Mouse (Mus musculus): ENCODE results near the gene Mtln. TPM values are rescaled to one million over a fixed set of nuclear protein-coding genes. Genes with fewer than 3 reads are reported as not detected.

Mtln gene
- polyA plus RNA-seq, 1 experiment from 2014 or later: 44.2 TPM

Other genes with a start within 250 kb of the Mtln start
- gene Zfp661, start 205.4 kb downstream of the Mtln start, polyA plus RNA-seq (2015; fragmentation: Nextera tagmentation; extraction: Ambion mirVana): 4.5 and 4.7 TPM in 2 replicates
- 118 and 128 TPM in 2 replicates for gene Mrps5, start 205.3 kb downstream of the Mtln start, polyA plus RNA-seq (2015; fragmentation: Nextera tagmentation; extraction: Ambion mirVana)
- 143 and 246 TPM in 2 replicates for gene Mal, start 135.8 kb downstream of the Mtln start, polyA plus RNA-seq (2015; fragmentation: Nextera tagmentation; extraction: Ambion mirVana)
- gene Mall, start 62.6 kb downstream of the Mtln start, polyA plus RNA-seq (2015; fragmentation: Nextera tagmentation; extraction: Ambion mirVana): 54.8 and 76.5 TPM in 2 replicates
- 28.3 and 36.2 TPM in 2 replicates for gene Nphp1, start 3.6 kb downstream of the Mtln start, polyA plus RNA-seq (2015; fragmentation: Nextera tagmentation; extraction: Ambion mirVana)
- 38.3 and 39.7 TPM in 2 replicates for gene Bub1, start 39.4 kb upstream of the Mtln start, polyA plus RNA-seq (2015; fragmentation: Nextera tagmentation; extraction: Ambion mirVana)
- 0.04 and 0.09 TPM in 2 replicates for gene Acoxl, start 46.4 kb upstream of the Mtln start, polyA plus RNA-seq (2015; fragmentation: Nextera tagmentation; extraction: Ambion mirVana)